Mouse (Mus musculus): Measurements from ENCODE around the gene Pfkfb3.

DNA sequence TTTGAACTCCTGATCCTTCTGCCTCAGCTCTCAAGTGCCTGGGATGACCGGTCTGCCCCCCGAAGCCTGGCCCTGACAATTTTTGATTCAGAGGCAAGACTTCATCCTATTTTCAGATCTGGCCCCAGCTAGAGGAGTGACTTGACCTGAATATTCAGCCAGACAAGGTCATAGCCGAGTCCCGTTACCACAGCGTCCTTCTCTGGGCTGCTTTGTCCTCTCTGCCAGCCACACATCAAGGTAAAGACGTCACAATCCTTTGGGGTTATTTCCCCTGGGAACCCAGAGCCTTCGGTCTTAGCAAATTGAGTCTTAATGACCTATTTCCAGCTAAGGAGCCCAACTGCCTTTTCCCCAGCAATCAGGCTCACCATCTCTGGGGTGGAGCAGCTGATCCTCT lies 14.6 kb upstream of the Pfkfb3 start:
- TF ChIP-seq CHD2 (IDR thresholded peaks at IDR 0.05; ENCODE audit: low read depth, low read length), result no peak
- TF ChIP-seq HCFC1 (IDR thresholded peaks at IDR 0.05; ENCODE audit: borderline replicate concordance, insufficient read depth, low read length), result no peak
